Mouse (Mus musculus): Measurements from ENCODE around the gene H6pd. TPM values are rescaled to one million over a fixed set of nuclear protein-coding genes. Genes with fewer than 3 reads are reported as not detected.

Gene H6pd
- polyA plus RNA-seq, 1 experiment from 2014 or later: 12.7 TPM

DNA sequence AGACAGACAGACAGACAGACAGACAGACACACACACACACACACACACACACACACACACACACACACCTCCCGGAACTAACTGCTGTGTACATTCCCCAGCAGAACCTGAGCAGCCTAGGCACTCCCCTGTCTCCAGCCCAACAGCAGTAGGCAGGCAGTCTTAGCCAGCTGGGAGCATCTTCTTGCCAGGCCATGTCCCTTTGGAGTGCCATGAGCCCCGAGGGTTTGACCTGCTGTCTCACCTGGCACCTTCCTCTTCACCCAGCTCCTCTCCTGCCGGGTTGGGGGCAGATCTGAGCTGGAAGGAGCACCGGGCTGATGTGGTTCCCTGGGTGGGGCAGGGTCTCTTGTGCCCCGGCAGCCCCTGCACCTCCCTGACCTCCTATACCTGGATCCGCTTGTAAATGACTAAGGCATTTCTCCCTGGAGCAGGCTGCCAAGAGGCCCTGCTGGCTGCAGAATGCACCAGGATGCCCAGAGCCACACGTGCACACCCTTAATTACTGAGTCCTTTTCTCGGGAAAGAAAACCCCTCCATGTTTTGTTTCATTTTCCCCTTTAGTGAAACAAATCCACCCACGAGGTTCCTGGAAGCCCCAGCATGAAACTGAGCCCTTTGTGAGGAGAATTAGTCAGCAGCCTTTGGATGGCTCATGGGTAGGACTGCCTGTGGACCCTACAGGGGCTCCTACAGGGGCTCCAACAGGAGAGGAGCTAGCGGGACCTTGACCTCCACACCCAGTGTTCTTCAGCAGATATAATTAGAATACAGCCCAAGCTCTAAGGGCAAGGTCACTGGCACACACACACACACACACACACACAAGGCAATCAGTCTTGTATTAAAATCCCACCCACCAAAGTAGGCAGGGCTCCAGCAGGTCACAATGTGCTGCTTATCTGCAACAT lies 65.7 kb downstream of the H6pd start:
- H3K4me3 ChIP-seq: no peak overlapping the region
- H3K4me2 ChIP-seq: no peak overlapping the region
- no peak for ATAC-seq (ENCODE audit: insufficient number of reproducible peaks, low FRiP score)
- WGBS: 57% methylated on average over 10 of the region's 10 CpGs
- H3K36me3 ChIP-seq: no peaks in the 10 kb centered on the region
- H3K4me1 ChIP-seq (replicated peaks): peaks cover 47% of the 10 kb centered on the region
- H3K27ac ChIP-seq (ENCODE audit: poor library complexity, severe bottlenecking): no peak overlapping the region
- 0 out of 2 replicates have a peak overlapping the region, but pooled peaks have one; percentile 4 for H3K9ac ChIP-seq
- peaks cover 7% of the 10 kb centered on the region; the same call in 1 of the 2 replicates for H3K27me3 ChIP-seq (replicated peaks)
- H3K9me3 ChIP-seq (replicated peaks): no peaks in the 10 kb centered on the region

DNA sequence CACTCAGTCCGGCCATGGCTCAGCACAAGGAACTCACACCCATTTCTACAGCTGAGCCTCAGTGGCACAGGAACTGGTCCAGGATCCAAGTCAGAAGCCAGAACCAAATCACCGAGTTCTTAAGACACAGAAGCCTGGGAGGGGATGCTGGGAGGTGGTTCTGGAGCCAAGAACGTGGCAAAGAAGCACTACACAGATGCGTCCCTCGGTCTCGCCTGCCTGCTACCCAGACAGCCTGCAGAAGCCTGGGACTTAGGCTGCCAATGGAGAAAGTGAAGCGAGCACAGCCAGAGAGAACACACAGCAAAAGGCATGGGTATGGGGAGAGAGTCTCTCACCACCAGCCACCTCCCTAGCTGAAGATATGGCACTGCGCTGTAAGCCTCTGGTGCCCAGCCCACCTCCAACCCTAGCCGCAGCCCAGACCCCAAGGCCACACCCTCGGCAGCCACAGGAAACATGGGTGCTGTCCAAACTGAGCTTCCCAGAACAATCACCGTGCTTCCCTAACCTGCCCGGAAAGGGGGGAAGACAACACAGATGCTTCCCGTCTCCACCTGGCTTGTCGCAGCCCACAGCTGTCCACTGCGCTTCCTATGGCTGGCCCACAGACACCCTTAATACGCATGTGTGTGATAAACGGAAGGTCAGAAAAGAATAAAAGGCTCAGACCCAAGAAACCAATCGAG lies 67.6 kb downstream of the H6pd start:
- ATAC-seq (ENCODE audit: insufficient number of reproducible peaks, low FRiP score): no peak
- Histone ChIP-seq H3K9ac (no peak overlapping the region), H3K27me3 (replicated peaks) (peaks cover 7% of the 10 kb centered on the region; the same call in 1 of the 2 replicates), H3K9me3 (replicated peaks) (no peaks in the 10 kb centered on the region), H3K36me3 (no peaks in the 10 kb centered on the region), H3K27ac (ENCODE audit: poor library complexity, severe bottlenecking) (no peak overlapping the region), H3K4me2 (no peak overlapping the region), H3K4me1 (replicated peaks) (peaks cover 36% of the 10 kb centered on the region), H3K4me3 (no peak overlapping the region)
- WGBS: 72% methylated on average over 18 of the region's 18 CpGs

- Histone ChIP-seq H3K4me2 (no peak overlapping the region), H3K36me3 (no peaks in the 10 kb centered on the region), H3K9ac (no peak overlapping the region), H3K9me3 (replicated peaks) (no peaks in the 10 kb centered on the region), H3K27me3 (replicated peaks) (peaks cover 13% of the 10 kb centered on the region; the same call in 1 of the 2 replicates), H3K27ac (ENCODE audit: poor library complexity, severe bottlenecking) (no peak overlapping the region), H3K4me1 (replicated peaks) (peaks cover 22% of the 10 kb centered on the region), H3K4me3 (no peak overlapping the region)
- ATAC-seq (ENCODE audit: insufficient number of reproducible peaks, low FRiP score): no peak
- 46% methylated on average over 8 of the region's 8 CpGs for WGBS
These were observed 70.1 kb downstream of the H6pd start for GRCm38 (mm10) chr4:149938701-149939100.

DNA sequence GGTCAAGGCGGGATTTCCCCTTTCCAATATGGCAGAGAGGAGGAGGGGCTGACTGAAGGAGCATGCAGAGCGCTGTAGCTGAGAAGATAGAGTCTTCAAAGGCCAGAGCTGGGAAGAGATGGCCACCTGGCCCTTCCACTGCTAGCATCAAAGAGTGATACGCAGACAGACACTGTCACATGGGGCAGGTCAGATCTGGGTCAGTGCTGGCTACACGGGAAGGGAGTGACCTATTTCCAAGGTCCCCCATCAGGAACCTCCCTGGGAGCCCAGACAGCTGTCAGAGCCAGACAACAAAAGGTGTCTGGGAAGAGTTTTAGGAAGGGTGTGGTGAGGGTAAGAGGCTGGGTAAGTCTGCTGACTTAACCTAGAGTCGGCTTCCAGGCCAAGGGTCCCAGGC lies 71.9 kb downstream of the H6pd start:
- whole genome bisulfite sequencing: 46% methylated on average over 5 of the region's 5 CpGs
- peaks cover 12% of the 10 kb centered on the region; the same call in 1 of the 2 replicates for H3K4me1 ChIP-seq (replicated peaks)
- ATAC-seq (ENCODE audit: insufficient number of reproducible peaks, low FRiP score): no peak

GRCm38 (mm10) chr4:149935470-149935869 lies 73.4 kb downstream of the H6pd start:
- Histone ChIP-seq H3K4me1 (replicated peaks) (peaks cover 8% of the 10 kb centered on the region; the same call in 1 of the 2 replicates), H3K9ac (no peak overlapping the region), H3K4me2 (no peak overlapping the region), H3K36me3 (no peaks in the 10 kb centered on the region), H3K9me3 (replicated peaks) (peaks cover 4% of the 10 kb centered on the region; the same call in 1 of the 2 replicates), H3K27ac (ENCODE audit: poor library complexity, severe bottlenecking) (no peak overlapping the region), H3K27me3 (replicated peaks) (peaks cover 6% of the 10 kb centered on the region; the same call in 1 of the 2 replicates), H3K4me3 (no peak overlapping the region)
- ATAC-seq (ENCODE audit: insufficient number of reproducible peaks, low FRiP score): no peak
- 77% methylated on average over 6 of the region's 6 CpGs for WGBS

More for the DNA sequence above, 71.9 kb downstream of the H6pd start:
- H3K36me3 ChIP-seq: no peaks in the 10 kb centered on the region
- H3K27ac ChIP-seq (ENCODE audit: poor library complexity, severe bottlenecking): no peak overlapping the region
- H3K9me3 ChIP-seq (replicated peaks): peaks cover 2% of the 10 kb centered on the region; the same call in 1 of the 2 replicates
- H3K9ac ChIP-seq: no peak overlapping the region
- no peak overlapping the region for H3K4me2 ChIP-seq
- no peak overlapping the region for H3K4me3 ChIP-seq
- H3K27me3 ChIP-seq (replicated peaks): peaks cover 13% of the 10 kb centered on the region; the same call in 1 of the 2 replicates

DNA sequence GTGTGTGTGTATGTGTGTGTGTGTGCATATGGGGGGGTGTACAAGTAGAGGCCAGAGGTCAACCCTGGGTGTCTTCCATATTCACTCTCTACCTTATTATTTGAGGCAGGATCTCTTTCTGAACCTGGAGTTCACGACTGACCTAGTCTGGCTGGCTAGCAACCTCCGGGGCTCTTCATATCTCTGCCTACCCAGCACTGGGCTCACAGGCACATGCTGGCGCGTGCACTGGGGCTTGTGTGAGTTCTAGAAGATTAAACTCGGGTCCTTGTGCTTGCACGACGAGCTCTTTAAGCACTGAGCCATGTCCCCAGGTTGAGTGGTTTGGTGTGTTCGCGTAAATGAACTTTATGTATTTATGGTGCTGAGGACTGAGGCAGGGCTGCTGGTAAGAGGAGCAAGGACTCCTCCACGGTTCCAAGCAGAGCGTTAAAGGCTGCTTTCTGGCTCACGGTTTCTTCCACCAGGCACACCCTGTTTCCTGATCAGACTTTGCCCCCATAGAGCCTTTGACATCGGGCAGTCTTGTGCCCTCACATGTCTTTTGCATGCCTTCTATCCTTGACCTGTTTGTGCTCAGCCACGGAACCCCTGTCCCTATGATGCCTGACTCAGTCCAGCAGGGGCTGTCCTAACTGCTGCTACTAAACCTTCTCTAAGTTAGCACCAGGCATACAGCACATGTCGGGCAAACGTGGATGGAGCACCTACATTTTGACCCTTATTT lies 75.1 kb downstream of the H6pd start:
- WGBS: 83% methylated on average over 16 of the region's 16 CpGs
- peaks cover 7% of the 10 kb centered on the region; the same call in 1 of the 2 replicates for H3K4me1 ChIP-seq (replicated peaks)
- H3K9ac ChIP-seq: no peak overlapping the region
- no peaks in the 10 kb centered on the region for H3K36me3 ChIP-seq
- H3K9me3 ChIP-seq (replicated peaks): peaks cover 4% of the 10 kb centered on the region; the same call in 1 of the 2 replicates
- H3K4me2 ChIP-seq: no peak overlapping the region
- no peak for ATAC-seq (ENCODE audit: insufficient number of reproducible peaks, low FRiP score)
- 0 out of 2 replicates have a peak, but pooled peaks cover 5% of the 10 kb centered on the region for H3K27me3 ChIP-seq (replicated peaks)
- H3K27ac ChIP-seq (ENCODE audit: poor library complexity, severe bottlenecking): no peak overlapping the region
- H3K4me3 ChIP-seq: no peak overlapping the region

DNA sequence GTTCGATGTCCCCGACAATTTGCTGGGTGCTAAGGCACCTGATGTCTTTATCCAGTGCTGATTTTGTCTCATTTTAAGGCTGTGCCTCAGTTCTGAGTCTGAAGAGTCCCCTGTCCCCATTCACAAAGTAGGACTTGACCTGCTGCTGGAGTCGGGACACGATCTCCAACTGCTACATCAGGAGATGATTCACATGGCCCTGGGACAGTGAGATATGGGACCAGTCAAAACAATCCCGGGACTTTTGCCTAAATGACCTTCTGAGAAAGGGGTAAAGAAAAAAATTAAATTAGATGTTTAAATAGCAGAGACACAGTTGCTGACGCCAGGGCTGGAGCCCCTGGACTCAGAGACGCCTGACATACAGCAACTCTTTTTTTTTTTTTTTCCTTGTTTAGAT lies 75.8 kb downstream of the H6pd start:
- 82% methylated on average over 7 of the region's 7 CpGs for WGBS
- no peak for ATAC-seq (ENCODE audit: insufficient number of reproducible peaks, low FRiP score)

DNA sequence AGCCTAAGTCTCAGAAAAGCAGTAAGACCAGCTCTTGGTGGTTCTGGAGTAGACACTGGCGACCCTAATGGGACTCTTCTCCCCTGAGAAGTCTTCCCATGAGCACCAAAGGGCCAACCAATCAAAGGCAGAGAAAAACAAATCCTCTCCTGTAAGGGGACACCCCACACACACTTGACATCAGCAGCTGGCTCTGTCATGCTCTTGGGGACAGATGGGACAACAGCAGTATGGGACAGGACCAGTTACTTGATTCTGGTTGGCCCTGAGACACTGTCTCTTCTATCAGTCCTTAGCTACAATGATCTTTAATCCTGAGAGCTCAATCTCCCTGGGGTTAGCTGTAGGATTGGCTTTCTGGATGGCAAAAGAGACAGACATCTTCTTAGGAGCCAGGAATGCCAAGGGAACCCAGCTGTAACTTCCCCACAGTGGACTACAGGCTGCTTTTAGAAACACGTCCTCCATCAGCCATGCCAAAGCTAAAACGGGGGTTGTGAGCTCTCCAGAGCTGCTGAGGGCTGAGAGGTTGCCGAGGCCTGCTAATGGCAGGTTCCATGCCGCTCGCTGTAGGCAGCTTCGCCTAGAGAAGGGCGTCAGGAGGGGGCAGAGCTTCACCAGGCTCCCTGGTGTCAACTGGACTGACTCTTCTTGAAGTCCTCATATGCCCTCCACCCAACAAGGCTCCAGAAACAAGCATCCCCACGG lies 76.6 kb downstream of the H6pd start:
- Histone ChIP-seq H3K36me3 (no peaks in the 10 kb centered on the region), H3K4me1 (replicated peaks) (peaks cover 5% of the 10 kb centered on the region; the same call in 1 of the 2 replicates), H3K27me3 (replicated peaks) (0 out of 2 replicates have a peak, but pooled peaks cover 5% of the 10 kb centered on the region), H3K4me2 (no peak overlapping the region), H3K27ac (ENCODE audit: poor library complexity, severe bottlenecking) (no peak overlapping the region), H3K9ac (no peak overlapping the region), H3K9me3 (replicated peaks) (peaks cover 4% of the 10 kb centered on the region; the same call in 1 of the 2 replicates), H3K4me3 (no peak overlapping the region)
- ATAC-seq (ENCODE audit: insufficient number of reproducible peaks, low FRiP score): no peak
- WGBS: 77% methylated on average over 9 of the region's 9 CpGs

More for the DNA sequence above, 75.8 kb downstream of the H6pd start:
- Histone ChIP-seq H3K4me3 (no peak overlapping the region), H3K27me3 (replicated peaks) (0 out of 2 replicates have a peak, but pooled peaks cover 5% of the 10 kb centered on the region), H3K4me1 (replicated peaks) (peaks cover 5% of the 10 kb centered on the region; the same call in 1 of the 2 replicates), H3K4me2 (no peak overlapping the region), H3K9me3 (replicated peaks) (peaks cover 4% of the 10 kb centered on the region; the same call in 1 of the 2 replicates), H3K9ac (no peak overlapping the region), H3K27ac (ENCODE audit: poor library complexity, severe bottlenecking) (no peak overlapping the region), H3K36me3 (no peaks in the 10 kb centered on the region)

DNA sequence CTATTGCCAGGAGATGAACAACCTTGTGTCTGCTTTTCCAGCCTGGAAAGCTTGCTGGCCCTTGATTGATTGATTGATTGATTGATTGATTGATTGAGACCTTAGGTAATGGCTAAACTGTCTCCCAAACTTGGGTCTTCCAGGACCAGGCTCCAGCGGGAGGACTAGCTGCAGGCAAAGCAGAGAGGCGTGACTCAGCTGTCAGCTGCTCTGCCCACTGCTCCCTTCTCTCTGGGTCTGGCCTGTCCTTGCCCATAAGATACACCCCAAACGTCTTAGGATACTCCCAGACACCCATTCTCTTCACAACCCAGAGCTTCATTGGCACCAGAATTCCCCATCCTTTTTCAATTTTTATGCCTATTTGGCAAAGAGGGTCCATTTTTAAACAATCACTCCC lies 78.1 kb downstream of the H6pd start:
- Histone ChIP-seq H3K9ac (no peak overlapping the region), H3K4me1 (replicated peaks) (no peaks in the 10 kb centered on the region), H3K27me3 (replicated peaks) (0 out of 2 replicates have a peak, but pooled peaks cover 5% of the 10 kb centered on the region), H3K4me2 (no peak overlapping the region), H3K27ac (ENCODE audit: poor library complexity, severe bottlenecking) (no peak overlapping the region), H3K36me3 (no peaks in the 10 kb centered on the region), H3K4me3 (no peak overlapping the region), H3K9me3 (replicated peaks) (peaks cover 7% of the 10 kb centered on the region; the same call in 1 of the 2 replicates)
- 64% methylated on average over 3 of the region's 3 CpGs for WGBS
- ATAC-seq (ENCODE audit: insufficient number of reproducible peaks, low FRiP score): no peak

Measured in heart, embryonic 12.5 days (tissue).